Mouse (Mus musculus): ENCODE measurements around the gene Phex.

DNA sequence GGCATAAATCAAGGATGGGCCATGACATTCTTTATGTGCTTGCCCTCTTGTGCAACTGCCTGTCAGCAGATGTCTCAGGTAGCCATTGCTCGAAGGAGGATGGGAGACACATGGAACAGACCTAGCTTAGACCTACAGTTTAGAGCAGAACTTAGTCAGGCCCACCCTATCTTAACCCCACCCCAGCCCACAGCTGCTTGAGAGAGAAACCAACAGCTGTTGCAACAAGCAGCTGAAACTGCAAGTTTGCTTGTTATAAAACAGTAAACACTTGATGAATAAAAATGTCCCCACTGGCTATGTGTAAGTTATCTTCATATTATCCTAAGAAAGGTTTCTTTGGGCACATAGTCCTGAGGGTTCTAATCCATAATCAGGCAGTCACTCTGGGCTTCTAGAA lies 19.7 kb upstream of the Phex start:
- TF ChIP-seq CTCF (IDR thresholded peaks at IDR 0.05; ENCODE audit: low read depth, low read length) (no peak), POLR2A (IDR thresholded peaks at IDR 0.05; ENCODE audit: borderline replicate concordance, low read depth, low read length) (no peak)

Data from bone marrow macrophage, adult 2 months (primary cell).